Mouse (Mus musculus) kidney, postnatal 4 days (tissue): ENCODE results near the gene Dusp22.
A peak's percentile ranks its signal among the peaks of the same experiment; 100 is the strongest.

Experiments
- DNase-seq, 2 experiments: peaks; one replicate each; pipeline ENCODE4 v3.0.0; 2021; ENCODE audit warnings: mixed read lengths in 2 of 2

Gene Dusp22

DNA sequence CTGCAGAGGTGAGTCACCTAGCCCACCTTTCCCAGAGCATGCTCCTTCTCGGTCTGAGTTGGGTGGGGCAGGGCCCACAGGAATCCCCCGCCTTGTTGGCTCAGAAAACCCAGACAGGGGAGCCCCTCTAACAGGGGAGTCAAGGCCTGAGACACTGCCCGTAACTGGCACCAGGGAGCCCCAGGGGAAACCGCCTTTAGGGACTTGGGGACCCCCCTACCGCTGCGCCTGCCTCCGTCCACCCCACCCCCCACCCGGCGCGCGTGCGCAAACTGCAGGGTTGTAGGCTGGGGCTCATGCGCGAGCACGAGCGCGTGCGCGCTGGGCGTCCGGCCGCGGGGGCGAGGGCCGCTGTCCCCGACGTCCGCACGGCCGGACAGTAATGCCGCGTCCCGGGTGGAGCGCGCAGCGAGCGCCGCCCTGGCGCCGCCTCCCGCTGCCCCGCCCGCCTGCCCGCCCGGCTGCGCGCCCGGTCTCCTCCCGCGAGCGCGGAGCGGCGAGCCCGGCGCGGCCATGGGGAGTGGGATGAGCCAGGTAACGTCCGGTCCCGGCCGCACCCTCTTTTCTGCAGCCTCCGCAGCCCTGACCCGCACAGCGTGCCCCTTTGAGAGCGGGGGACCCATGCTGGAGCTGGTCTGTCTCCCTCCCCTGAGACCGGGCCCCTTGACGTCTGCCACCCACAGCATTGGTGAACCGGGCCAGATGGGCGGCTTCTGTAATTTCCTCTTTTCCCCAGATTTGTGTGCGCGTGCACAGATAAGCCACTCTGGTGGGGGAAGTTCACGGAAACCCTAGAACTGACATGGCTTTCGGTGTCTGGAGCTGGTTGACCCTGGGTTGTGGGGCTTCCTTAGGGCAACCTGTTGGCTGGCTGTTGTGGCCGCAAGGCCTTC, at the start of gene Dusp22:
Gene Dusp22, plus strand, starts transcription at position 387 of the 893 bp plus-strand sequence.
- DNase-seq: peak; percentile 90 to 94

DNA sequence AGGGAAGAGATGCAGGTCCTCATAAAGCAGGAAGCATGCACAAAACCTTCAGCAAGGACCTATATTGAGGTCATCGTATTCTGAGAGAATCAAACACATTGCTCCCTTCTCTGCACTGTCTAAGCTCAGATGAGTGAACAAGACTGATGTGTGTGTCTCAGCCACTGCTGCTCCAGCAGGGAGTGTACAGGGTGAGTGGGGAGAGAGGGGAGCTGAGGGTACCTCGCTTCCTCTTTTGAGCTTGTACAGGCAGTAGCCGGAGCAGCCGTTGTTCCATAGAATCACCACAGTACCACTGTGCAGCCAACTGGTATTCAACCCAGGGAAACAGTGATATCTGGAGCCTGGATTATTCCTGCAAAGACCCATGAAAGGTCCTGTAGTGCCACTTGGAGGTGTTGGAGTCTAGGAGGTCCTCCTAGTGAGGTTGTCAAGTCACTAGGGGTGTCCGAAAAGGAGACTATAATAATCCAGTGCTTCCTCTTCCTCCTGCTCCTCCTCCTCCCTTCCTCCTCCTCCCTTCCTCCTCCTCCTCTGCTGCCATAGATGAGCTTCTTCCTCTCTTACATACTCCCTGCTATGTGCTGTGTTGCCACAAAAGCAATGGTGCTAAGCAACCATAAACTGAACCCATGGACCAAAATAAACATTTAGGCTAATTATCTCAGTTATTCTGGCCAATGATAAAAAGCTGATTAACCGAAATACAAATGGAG, 47.6 kb upstream of the Dusp22 start:
- no peak for DNase-seq

DNA sequence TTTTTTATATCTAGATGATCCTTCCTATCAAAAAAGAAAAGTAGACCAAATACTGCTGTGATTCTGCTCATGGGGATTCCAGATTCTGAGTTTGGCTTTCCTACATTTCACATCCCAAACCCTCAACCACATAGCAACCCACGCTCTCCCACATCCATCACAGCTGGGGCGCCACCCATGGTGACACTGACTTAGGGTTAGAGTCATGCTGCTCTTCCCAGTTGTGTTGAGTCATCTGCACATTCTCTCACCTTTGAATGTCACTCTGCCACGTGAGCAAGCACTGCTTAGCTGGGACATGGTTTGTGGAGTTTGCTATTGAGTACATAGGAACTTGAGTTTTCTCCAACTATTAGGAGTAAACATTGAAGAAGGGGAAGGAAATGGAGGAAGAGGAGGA, 40.1 kb upstream of the Dusp22 start:
- no peak for DNase-seq

DNA sequence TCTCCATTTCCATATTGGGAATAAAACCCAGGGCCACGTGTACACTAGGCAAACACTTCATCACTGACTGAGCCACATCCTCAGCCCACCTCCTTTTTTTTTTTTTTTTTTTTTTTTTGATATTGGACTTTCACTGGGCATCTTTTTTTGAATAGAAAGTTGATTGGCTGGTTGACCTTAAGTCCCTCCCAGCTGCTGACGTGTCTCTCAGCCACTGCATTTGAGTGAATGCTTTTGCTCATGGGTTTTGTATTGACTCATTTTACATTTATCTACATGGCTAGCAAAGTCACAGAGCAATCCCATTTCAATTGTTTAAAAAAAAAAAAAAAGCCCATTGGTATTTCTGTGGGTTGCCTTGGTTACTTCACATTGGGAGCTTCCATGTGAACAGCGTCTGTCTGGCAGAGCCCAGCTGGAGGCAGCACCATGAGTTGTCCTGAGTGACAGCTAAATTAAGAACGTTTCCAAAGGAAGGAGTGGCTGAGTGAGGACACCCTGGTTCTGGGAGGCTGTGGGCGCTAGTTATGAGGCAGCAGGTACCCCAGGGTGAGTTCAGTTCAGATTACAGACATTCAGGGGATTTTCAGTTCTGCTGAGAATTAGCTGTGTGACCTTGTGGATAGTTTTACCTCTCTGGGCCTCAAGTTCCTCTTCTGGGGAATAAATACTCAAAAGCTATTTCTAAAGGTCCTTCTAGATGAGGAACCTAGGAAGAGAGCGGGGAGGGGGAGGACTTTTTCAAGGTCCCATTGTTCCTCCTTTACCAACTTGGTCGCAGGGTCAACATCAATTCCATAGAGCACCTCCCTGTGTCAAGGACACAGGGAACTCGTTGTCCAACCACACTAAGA, 31.4 kb upstream of the Dusp22 start:
- DNase-seq: no peak

DNA sequence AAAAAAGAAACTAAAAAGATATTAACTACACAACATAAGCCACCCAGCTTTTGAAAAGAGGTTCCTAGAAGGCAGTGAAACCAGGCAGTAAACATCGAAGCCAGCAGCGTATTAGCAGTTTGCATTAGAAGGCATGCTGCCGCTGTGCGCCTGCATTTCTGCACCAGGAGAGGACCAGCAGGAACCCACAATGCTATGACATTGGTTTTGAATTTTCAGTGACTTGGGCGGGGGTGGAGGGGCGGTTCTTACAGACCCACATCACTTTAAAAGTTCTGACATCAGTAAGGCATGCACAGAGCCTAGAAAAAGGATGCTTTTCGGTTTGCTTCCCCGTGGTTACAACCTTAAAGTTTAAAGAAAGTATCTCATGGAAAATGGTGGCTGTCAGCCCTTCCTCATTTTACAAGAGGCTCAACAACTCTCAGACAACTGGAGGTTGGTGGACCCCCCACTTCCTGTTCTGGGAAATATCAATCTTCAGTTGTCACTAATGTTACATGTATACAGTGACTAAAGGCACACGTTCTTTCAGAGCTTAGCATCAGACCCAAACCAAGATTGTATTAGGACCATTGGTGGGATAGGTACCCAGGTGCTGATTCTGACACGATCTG, 29.9 kb upstream of the Dusp22 start:
- DNase-seq: no peak

DNA sequence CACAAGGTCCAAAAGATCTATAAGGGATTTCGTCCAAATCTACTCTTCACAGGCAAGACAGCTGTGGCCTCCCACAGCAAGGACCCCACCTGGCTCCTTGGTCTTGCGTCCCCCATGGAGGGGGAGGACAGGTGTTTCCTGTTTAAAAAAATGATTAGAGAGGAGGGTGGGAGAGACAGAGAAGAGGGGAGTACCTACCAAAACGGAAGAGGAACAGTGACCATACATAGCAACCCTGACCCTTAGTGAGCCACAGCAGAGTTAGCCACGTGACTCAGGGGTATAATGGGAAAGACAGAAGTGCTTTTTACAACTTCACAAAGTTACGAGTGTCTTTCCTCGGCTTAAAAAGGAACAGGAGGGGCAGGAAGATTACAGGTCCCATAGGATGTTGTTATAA, 26.8 kb upstream of the Dusp22 start:
- no peak for DNase-seq

DNA sequence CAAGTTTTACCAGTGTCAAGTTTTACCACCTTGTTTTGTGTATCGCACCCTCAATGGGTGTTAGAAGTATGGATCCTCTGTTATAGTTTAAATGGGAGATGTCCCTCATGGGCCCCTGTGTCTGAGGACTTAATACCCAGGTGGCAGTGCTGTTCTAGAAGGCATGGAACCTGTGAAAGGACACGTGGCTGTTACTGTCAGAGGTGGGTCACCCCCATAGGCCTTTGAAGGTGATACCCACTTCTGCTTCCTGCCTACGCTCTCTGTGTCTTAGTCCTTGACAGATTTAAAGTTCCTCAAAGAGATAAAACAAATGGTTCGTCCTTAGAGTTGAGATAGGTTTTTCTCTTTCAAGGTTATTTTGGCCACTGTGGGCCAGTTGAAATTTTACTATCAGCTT, 23.3 kb upstream of the Dusp22 start:
- no peak for DNase-seq

DNA sequence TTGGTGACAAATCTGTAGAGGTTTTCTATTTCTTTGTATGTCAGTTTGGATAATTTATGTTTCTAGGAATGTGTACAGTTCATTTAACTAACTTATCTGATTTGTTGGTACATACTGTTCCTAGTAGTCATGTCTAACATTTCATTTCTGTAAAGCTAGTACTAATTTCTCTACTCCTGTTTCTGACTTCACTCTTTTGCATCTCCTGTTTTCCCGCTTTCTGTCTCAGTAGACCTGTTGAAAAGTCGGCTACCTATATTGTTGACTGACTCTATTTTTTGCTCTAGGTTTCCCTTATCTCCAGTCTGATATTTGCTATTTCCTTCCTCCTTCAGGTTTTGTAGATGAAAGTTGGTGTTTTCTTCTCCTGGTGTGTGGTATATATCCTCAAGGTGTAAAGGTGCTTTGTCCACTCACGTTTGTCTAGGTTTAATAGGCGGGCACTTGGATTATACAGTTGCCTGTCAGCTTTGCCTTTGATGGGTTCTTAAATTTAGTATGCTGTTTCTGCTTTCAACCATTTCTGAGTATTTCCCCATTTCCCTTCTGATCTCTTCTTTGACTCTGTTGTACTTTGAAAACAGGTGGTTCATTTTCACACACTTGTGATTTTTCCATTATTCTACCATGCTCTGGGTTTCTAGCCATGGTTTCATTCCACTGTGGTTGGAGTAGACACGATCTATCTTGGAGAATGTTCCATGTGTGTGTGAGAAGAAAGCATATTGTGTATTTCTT, 21.3 kb upstream of the Dusp22 start:
- no peak for DNase-seq

DNA sequence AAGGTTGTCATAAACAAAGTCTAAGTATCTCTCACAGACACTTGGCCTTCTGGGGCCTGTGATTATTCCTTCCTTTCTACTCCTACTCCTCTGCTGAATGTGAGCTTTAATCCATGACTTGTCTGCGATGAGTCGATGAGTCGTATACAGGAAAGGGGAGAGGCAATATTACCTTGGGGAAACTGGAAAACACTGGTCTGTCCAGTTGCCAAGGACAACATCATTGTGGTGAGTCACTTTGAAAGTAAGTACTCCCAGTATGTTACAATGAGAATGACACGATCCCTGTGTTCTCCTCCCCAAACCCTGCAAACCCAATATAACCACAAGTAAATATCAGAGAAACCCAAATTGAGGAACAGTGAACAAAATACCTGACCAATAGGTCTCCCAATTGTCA, 17.7 kb upstream of the Dusp22 start:
- DNase-seq: no peak

DNA sequence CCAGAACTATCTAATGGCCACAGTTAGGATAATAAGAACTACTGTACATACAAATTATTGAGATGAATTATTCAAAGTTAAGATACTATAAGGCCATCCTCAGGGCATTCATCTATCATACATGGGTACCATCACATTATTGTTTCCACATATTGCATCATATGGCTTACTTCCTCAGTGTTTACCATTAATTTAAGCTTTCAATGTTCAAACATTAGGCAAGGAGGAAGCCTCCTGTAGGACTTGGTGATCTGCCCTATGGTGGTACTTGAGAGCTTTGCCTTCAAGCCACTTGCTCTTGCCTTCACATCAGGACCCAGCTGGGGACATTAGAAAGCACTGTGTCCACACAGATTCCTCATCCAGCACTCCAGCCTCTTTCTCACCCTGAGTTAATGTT, 11.3 kb upstream of the Dusp22 start:
- no peak for DNase-seq

DNA sequence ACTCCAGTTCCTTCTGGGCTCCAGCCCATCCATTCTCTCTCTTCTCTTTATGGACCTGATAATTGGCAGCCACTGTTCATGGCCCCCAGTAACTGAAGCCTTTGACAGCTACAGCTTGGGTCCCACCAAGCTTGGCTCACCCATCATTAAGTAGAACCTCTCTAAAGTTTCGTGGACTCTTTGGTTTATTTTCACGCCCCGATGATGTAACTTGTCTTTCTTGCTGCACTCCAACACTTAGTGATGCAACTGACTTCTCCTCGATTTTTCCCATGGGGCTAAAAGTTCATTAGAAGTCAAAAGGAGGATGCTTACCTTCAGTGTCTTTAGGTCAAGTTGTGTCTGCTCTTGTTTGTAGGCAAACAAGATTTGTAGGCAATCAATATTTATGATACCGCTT, 10.6 kb upstream of the Dusp22 start:
- no peak for DNase-seq

DNA sequence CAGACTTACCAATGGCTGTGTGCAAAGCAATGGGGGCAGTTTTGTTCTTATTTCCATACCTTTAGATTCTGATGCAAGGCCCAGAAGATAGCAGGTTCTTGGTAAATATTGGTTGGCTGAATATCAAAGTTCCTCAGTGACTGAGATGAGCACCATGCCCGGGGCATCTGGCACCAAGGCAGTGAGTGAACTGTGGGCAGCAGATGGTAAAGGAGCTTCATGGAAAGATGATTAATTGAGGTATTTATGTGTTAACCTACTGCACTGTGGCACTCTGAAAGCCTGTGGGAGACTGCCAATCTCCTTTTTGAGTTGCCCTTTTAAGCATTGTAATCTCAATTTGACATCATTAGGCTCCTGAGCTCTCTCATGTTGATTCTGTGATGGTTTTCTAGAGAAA, 9.1 kb upstream of the Dusp22 start:
- DNase-seq: no peak

DNA sequence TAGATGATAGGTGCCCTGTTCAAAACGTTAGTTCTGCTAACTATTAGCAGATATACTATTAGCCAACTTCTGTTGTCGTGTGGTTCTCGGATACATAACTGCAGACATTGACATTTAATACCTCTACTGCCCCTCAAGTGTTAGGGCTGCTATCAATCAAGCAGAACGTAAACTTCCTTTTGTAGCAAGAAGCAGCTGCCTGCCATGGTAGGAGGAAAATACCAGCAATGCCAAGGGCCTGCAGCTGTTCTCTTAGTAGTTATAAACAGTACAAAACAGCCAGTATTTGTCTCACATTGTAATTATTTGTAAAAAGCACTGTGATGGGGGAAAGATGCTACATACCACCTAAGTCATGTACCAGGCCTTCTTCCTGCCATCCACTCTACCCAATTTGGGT, 6.7 kb upstream of the Dusp22 start:
- DNase-seq: no peak

DNA sequence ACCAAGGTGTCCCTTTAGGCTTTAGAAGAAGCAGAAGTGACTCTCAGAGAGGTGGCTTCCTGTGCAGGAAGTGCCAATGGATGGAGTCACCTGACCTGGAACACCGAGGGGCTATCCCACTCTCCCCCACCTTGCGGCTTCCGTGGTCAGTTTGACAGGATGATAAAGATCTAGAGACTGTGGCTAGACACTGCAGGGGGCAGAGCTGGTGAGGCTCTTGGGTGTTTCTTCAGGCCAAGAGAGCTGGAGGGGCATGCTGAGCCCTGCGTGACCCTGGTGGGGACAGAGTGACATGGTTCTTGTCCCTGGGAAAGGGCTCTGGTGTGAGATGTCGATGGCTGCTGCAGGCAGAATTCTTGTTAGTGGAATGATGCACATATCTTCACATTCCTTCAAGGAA, 5.3 kb upstream of the Dusp22 start:
- no peak for DNase-seq

DNA sequence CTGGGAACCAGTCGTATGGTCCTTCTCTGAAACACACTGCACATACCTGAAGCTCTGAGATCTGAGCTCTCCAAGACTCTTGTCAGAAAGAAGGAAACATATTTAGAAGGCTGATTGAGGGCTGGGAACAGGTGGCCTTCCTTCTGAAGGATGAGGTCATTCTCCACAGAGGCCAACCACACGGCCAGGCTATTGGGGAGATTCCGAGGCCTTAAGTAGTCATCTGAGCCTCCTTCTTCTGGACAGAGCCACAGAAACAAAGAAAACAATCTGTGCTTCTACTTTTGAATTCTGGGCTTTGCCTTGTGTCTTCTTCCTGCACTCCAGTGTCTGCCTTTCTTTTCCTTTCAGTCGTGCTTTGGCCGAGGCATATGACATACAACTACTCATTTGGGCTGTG, 2.9 kb upstream of the Dusp22 start:
- no peak for DNase-seq

DNA sequence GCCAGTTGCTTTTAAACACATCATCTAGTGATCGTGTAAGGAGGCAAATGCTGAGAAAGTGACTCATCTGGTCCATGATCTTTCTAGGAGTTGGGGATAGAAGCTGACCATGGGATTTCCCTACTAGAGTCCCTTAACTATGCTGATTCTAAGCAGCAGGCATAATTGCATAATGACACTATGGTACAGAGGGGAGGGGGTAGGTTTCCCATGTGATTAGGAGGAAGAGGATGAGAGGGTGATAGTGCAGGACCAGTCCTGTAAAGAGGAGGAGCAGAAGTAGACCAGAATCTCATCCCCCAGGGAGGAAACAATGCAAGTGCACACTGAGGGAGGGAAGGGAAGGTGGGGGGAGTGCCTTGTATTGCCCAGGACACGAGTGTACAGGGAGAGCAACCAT, 2.0 kb upstream of the Dusp22 start:
- DNase-seq: no peak

DNA sequence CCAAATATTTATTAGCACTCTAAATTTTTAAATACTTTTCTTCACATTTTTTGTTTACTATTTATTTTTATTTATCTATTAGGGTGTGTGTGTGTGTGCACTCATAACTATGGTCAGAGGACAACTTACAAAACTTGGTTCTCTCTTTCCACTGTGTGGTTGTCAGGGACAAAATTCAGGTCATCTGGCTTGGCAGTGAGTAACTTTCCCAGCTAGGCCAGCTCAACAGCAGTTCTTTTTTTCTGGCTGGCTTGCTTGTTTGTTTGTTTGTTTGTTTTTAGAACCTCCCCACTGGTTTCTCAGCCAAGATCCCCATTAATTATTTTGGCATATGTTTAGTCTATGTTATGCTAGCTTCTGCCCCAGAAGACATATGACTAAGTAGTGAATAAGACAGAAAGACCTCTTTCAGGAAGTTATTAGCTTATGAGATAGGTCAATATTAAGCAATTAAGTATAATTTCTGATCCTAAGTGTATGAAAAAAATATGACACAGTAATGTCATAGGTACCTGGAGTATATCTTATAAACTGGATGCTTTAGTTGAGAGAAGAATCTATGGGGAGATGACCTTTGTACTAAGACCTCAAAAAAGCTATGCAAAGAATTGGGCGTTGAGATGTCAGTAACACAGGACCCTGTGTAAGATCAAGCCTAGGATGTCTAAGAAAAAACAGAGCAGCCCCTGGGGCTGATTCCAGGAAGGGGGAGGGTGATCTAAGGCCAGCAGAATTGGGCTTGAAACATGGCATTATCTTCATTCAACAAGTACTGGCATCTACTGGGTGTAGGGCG, 1.4 kb upstream of the Dusp22 start:
- no peak for DNase-seq

DNA sequence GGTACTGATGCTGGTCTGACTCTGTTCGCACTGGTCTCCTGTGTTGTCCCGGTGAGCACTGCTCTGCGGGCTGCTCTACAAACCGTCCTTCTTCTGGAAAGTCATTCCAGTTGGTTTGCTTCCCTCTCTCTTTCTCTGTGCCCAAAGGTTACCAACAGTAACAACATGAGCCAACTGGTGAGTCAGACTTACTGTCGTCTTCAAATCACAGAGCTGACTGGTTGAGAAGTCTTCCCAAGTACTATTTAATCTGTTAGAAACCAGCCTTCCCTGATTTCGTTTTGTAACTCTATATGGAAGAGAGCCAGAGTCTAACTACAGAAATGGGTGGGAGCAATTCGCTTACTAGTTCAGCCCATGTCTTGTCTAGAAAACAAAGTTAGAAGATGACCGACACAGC, 5.5 kb downstream of the Dusp22 start:
- DNase-seq: no peak

DNA sequence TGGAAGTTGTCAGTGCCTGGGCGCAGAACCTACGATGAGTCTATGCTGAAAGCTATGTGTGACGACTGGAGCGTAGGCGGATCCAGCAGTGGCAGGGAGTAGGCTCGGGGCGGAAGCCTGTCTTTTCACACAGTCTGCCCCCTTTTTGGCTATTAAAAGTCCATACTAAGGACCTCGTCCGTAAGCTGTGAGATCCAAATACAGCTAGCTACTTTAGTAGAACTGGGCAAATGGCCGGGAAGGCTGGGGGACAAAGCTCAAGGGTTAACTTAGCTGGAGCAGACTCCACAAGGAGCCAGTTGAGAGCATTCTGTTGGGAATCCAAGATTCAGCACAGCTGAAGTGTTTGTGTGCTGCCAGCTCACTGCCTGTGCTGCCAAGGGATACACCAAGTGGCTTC, 6.7 kb downstream of the Dusp22 start:
- peak; percentile 3 to 9 for DNase-seq

DNA sequence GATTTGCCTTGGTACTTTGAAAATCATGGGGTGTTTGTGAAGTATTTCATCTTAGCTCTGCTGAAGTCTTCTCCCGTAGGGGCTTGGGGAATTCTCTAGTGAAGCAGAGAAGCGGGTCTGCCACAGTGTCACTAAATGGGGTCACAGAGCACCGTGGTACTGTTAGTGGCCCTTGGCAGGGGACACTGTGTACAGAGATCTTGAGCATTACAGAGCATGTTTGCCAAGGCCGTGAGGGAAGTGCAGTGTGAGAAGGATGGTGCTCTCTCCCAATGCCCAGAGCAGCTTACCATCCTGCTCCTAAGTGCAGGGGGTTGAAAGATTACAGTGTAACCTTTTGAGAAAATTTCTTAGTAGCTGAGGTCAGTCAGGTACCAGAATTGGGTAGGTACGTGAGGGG, 8.5 kb downstream of the Dusp22 start:
- DNase-seq: no peak

DNA sequence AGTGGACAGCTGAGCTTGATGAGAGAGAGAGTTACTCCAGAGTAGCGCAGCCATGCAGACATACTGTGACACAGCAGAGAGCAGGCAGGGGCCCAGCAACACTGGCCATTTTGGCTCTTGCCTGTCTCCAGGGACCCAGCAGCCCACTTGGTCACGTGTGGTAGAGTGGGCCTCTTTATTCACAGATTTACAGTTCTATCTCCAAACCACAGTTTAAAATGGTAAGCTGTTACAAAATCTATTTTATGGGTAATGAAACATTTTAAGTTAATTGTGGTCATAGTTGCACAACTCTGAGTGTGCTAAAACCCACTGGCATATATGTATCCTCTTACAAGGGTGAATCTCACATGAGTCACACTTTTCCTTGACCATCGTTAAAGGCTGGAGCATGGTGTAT, 9.5 kb downstream of the Dusp22 start:
- DNase-seq: no peak
